Mouse (Mus musculus): ENCODE measurements around the gene 4931440F15Rik. TPM values are rescaled to one million over a fixed set of nuclear protein-coding genes. Genes with fewer than 3 reads are reported as not detected.
"Not testable (repeated sequence)": the region's sequence is repeated elsewhere in the genome, so short reads cannot be mapped to it uniquely, and the experiment has no call there.

The 4931440F15Rik gene
- 0.19 and 0.23 TPM in 2 replicates for polyA plus RNA-seq (2015; fragmentation: Nextera tagmentation; extraction: Ambion mirVana)

DNA sequence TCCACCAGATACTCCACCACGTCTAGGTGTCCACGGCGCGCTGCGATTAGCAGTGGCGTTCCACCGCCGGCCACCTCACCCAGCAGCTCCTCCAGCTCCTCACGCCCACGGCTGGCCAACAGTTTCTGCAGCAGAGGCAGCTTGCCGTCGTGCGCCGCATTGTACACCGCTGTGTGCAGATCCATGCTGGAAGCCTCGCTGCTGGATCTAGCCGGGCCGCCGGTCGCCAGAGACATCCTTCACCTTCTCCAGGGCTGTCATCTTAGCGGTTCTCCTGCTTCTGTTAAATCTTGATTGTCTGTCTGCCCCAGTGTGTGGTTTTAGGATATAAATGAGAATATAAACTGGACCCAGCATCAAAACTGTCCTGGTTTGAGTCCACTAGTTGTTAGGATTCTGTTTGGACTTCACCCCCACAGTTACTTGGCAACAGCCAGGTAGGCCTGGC, at the start of gene 4931440F15Rik:
4931440F15Rik (minus strand) TSS at position 398 of the 448 bp plus-strand sequence.
- Histone ChIP-seq H3K27ac (replicated peaks) (peak within 1 kb of the TSS; percentile 59), H3K4me2 (peak within 1 kb of the TSS; percentile 77), H3K9ac (peak within 1 kb of the TSS; percentile 56), H3K27me3 (replicated peaks) (peaks cover 23% of the 10 kb centered on the region), H3K4me3 (peak within 1 kb of the TSS; percentile 47), H3K4me1 (peaks cover 27% of the 10 kb centered on the region)
- H3K9me3 ChIP-seq; H3K36me3 ChIP-seq; ATAC-seq (ENCODE audit: extremely low read depth, insufficient number of reproducible peaks, low FRiP score, low TSS enrichment): not testable (repeated sequence)
- WGBS: 20% methylated on average over 21 of the region's 21 CpGs

DNA sequence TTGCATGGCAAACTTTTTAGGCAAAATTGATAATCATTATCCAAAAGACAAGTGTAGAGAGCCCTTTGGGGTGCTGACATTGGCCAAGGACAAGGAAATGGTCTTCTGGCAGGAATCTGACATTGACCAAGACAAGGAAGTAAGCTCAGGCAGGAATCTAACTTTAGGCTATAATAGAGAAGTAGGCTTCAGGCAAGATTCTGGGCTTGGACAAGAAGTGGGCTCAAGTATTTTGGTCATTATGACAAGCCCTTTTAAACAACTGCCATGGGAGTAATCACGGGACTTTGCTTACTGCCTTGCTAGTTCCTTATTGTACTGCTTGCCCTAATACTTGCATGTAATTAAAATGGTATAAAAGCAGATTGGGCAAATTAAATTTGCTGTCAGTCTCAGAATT, 49.3 kb upstream of the 4931440F15Rik start:
- not testable (repeated sequence) for H3K9ac ChIP-seq; H3K27me3 ChIP-seq (replicated peaks); H3K4me2 ChIP-seq; H3K4me1 ChIP-seq; H3K4me3 ChIP-seq; H3K9me3 ChIP-seq; H3K27ac ChIP-seq (replicated peaks); ATAC-seq (ENCODE audit: extremely low read depth, insufficient number of reproducible peaks, low FRiP score, low TSS enrichment); H3K36me3 ChIP-seq
- 76% methylated on average over 1 of the region's 1 CpGs for WGBS

DNA sequence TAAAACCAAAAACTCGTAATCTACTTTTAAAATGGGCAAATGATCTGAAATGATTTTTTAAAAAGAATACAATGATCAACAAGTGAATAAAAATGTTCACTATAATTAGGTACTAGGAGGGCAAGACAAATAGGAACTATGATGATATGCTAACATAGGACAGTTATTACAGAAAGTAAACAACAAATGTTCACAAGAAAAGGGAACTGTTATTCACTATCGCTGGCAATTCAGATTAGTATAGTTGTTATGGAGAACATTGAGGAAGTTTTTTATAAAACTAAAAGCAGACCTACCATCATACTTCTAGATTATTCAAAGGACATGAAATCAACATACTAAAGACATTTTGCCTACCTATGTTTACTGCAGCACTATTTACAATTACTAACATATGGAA, 44.7 kb upstream of the 4931440F15Rik start:
- 84% methylated on average over 2 of the region's 2 CpGs for WGBS
- H3K4me1 ChIP-seq: no peaks in the 10 kb centered on the region
- H3K9me3 ChIP-seq: no peaks in the 10 kb centered on the region
- H3K4me2 ChIP-seq: no peak overlapping the region
- H3K36me3 ChIP-seq: no peaks in the 10 kb centered on the region
- ATAC-seq (ENCODE audit: extremely low read depth, insufficient number of reproducible peaks, low FRiP score, low TSS enrichment): no peak
- H3K27me3 ChIP-seq (replicated peaks): no peaks in the 10 kb centered on the region
- no peak overlapping the region for H3K4me3 ChIP-seq
- H3K9ac ChIP-seq: no peak overlapping the region
- H3K27ac ChIP-seq (replicated peaks): no peak overlapping the region

DNA sequence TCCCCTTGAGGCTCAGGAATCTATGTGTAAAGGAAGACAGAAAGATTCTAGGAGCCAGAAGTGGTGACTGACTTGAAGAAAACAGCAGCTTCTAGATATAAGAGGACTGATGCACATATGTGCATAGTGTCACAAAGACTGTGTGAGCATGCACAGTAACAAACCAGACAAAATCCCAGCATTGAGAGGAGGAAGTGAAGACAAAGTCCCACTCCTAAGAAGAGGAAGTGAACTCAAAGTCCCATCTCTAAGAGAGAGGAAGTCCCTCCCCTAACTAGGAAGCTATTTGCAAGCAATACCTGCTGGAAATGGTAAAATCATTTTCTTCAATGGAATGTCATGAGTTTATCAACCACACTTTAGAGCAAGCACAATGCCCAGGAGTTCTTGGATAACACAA, 38.8 kb upstream of the 4931440F15Rik start:
- no peak overlapping the region for H3K4me3 ChIP-seq
- H3K36me3 ChIP-seq: no peaks in the 10 kb centered on the region
- no peak for ATAC-seq (ENCODE audit: extremely low read depth, insufficient number of reproducible peaks, low FRiP score, low TSS enrichment)
- H3K9ac ChIP-seq: no peak overlapping the region
- H3K9me3 ChIP-seq: no peaks in the 10 kb centered on the region
- no peak overlapping the region for H3K27ac ChIP-seq (replicated peaks)
- no peaks in the 10 kb centered on the region for H3K4me1 ChIP-seq
- H3K4me2 ChIP-seq: no peak overlapping the region
- H3K27me3 ChIP-seq (replicated peaks): no peaks in the 10 kb centered on the region

DNA sequence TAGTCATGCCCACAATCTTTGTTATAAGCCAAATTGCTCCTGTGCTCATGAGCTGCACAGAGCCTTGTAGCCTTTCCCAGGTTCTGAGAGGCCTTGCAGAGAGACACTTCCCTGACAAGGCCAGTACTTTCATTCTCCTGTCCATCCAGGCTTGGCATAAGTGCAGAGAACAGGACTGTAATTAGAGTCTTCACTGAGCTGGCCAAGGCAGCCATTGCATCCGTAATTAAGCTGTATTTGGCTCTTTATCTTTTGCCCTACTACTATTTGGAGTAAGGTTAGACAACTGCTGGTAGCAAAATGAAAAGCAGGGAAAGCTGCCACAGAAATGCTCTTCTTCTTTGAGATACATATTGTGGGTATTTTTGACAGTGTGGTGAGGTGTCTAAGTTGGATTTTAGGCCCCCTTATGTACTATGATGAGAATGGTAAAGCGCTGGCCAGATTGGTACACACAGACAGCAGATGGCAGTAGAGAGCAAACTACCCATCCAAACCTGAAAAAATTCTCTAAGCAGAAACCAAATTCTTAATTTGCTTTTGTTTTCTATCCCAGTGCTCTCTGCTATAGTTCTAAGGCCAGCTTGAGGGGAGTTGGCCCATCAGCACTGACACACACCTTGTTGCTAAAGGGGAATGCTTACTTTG, 36.4 kb upstream of the 4931440F15Rik start:
- Histone ChIP-seq H3K4me1 (no peaks in the 10 kb centered on the region), H3K36me3 (no peaks in the 10 kb centered on the region), H3K27me3 (replicated peaks) (no peaks in the 10 kb centered on the region), H3K9me3 (no peaks in the 10 kb centered on the region), H3K4me3 (no peak overlapping the region), H3K27ac (replicated peaks) (no peak overlapping the region), H3K4me2 (no peak overlapping the region), H3K9ac (no peak overlapping the region)
- no peak for ATAC-seq (ENCODE audit: extremely low read depth, insufficient number of reproducible peaks, low FRiP score, low TSS enrichment)
- 45% methylated on average over 2 of the region's 2 CpGs for WGBS

DNA sequence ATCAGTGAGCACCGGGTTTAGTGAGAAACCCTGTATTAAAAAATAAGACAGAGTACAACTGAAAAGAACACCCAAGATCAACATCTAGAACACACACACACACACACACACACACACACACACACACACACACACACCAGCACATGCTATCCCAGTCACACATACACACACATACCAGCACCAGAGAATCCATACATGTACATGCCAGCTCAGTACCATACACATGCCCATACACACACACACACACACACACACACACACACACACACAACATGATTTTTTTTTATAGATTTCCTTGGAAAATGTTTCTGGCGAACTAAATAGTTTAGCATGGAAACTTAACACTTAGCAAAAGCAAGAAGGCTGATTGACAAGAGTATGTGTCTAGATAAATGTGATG, 35.6 kb upstream of the 4931440F15Rik start:
- Histone ChIP-seq H3K36me3 (no peaks in the 10 kb centered on the region), H3K4me3 (no peak overlapping the region), H3K9me3 (no peaks in the 10 kb centered on the region), H3K9ac (no peak overlapping the region), H3K27me3 (replicated peaks) (no peaks in the 10 kb centered on the region), H3K4me1 (no peaks in the 10 kb centered on the region), H3K27ac (replicated peaks) (no peak overlapping the region), H3K4me2 (no peak overlapping the region)
- 68% methylated on average over 2 of the region's 2 CpGs for WGBS
- ATAC-seq (ENCODE audit: extremely low read depth, insufficient number of reproducible peaks, low FRiP score, low TSS enrichment): no peak

DNA sequence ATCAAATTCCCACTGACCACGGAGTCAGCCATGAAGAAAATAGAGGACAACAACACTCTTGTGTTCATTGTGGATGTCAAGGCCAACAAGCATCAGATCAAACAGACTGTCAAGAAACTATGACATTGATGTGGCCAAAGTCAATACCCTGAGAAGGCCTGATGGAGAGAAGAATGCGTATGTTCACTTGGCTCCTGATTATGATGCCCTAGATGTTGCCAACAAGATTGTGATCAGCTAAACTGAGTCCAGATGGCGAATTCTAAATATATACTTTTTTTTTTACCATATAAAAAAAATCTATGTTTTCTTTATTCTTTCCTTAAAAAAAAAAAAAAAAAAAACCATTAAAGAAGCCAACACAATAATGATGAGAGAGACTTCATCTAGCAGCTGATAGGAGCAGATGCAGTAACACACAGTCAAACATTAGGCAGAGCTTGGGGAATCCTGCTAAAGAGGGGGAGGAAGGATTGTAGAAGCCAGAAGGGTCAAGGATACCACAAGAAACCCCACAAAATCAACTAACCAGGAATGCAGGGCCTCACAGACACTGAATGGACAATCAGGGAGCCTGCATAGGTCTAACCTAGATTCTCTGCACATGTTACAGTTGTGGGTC, 15.2 kb upstream of the 4931440F15Rik start:
- no peak for ATAC-seq (ENCODE audit: extremely low read depth, insufficient number of reproducible peaks, low FRiP score, low TSS enrichment)
- H3K9me3 ChIP-seq: peaks cover 7% of the 10 kb centered on the region; the same call in 1 of the 2 replicates
- H3K9ac ChIP-seq: no peak overlapping the region
- peaks cover 18% of the 10 kb centered on the region for H3K4me1 ChIP-seq
- H3K36me3 ChIP-seq: no peaks in the 10 kb centered on the region
- no peak overlapping the region for H3K4me2 ChIP-seq
- H3K4me3 ChIP-seq: no peak overlapping the region
- H3K27ac ChIP-seq (replicated peaks): peak overlapping the region; percentile 91
- H3K27me3 ChIP-seq (replicated peaks): no peaks in the 10 kb centered on the region
- 79% methylated on average over 3 of the region's 3 CpGs for WGBS

DNA sequence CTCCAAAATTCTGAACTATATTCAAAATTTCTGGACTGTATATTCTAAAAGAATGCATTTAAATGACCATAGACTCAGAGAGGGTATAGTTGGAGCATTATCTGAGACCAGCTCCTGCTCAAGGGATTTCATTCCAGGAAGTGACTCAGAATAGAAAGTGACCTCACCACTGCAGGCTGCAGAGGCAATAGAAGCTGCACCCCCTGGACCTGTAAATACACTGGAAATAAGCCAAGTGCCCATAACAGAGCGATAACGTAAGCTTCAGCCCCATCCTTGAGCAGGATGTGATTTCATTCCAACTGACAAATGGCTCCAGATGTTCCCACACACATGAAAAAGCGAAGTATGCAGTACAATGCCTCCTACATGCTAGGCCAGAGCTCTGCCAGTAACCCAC, 14.3 kb upstream of the 4931440F15Rik start:
- H3K4me3 ChIP-seq: no peak overlapping the region

DNA sequence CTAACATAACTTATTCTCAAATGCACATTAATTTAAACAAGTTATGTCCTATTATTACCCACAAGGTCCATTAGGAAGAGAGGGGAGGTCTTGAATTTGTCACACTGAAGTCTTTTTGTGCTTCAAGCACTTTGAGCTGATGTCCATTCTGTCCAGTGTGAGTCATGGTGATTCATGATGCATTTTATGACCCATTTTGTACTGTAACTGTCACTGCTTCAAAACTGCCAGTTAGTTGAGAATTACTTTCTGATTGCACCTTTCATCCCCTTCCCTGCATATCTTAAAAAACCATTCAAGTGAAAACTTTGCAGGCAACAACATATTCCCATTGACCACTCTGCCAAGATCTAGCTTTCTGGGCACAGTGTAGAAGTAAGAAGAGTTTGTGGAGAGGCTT, 11.6 kb upstream of the 4931440F15Rik start:
- Histone ChIP-seq H3K36me3 (no peaks in the 10 kb centered on the region), H3K9ac (no peak overlapping the region), H3K27me3 (replicated peaks) (no peaks in the 10 kb centered on the region), H3K4me2 (no peak overlapping the region), H3K4me1 (peaks cover 18% of the 10 kb centered on the region), H3K27ac (replicated peaks) (no peak overlapping the region), H3K4me3 (no peak overlapping the region), H3K9me3 (no peaks in the 10 kb centered on the region)
- ATAC-seq (ENCODE audit: extremely low read depth, insufficient number of reproducible peaks, low FRiP score, low TSS enrichment): no peak

More for the DNA sequence above, 14.3 kb upstream of the 4931440F15Rik start:
- Histone ChIP-seq H3K4me1 (peaks cover 18% of the 10 kb centered on the region), H3K4me2 (no peak overlapping the region), H3K36me3 (no peaks in the 10 kb centered on the region), H3K27ac (replicated peaks) (peak overlapping the region; percentile 91), H3K9me3 (peaks cover 7% of the 10 kb centered on the region; the same call in 1 of the 2 replicates), H3K9ac (no peak overlapping the region), H3K27me3 (replicated peaks) (no peaks in the 10 kb centered on the region)
- 13% methylated on average over 3 of the region's 3 CpGs for WGBS
- peak; percentile 91 for ATAC-seq (ENCODE audit: extremely low read depth, insufficient number of reproducible peaks, low FRiP score, low TSS enrichment)

DNA sequence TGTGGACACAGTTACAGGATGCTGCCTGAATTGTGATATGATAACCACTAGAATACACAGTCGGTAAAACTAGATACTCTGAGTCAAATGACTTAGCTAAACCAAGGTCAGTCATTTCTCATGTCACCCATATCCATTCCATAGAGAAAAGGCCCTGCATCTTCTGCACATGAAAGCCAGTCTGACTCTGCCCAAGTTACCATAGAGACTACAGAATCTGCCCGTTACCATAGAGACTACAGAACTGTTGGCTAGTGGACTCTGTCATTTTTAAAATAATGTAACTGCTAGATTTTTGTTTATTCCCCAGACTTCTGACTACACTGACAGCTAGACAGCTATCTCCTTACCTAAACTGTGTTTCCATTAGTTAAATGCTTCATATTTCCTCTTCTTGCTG, 2.3 kb upstream of the 4931440F15Rik start:
- no peak overlapping the region for H3K27ac ChIP-seq (replicated peaks)

DNA sequence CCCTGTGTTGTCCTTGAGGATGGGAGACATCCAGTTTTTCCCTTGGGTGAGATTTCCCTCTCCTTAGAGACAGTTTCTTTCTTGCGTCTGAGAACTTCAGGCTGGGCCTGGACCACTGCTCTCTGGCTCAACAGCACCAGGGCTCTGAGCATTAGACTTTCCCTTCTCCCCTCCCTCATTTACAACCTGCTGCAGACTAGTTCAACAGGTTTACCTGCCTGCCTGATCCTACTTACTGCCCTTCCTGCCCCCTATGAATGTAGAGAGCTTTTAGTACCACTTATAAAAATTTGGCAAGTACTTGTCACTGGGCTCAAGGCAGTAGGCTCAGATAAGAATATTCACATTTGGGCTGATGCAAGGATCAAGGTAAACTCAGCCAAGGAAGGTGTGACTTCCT, 533 bp upstream of the 4931440F15Rik start:
- Histone ChIP-seq H3K4me3 (no peak overlapping the region), H3K4me1 (peaks cover 27% of the 10 kb centered on the region), H3K27ac (replicated peaks) (peak overlapping the region; percentile 59; the same call in 1 of the 2 replicates), H3K27me3 (replicated peaks) (peaks cover 23% of the 10 kb centered on the region), H3K9ac (peak overlapping the region; percentile 42; the same call in 1 of the 2 replicates), H3K36me3 (no peaks in the 10 kb centered on the region), H3K4me2 (no peak overlapping the region), H3K9me3 (no peaks in the 10 kb centered on the region)
- no peak for ATAC-seq (ENCODE audit: extremely low read depth, insufficient number of reproducible peaks, low FRiP score, low TSS enrichment)
- 83% methylated on average over 1 of the region's 1 CpGs for WGBS

More for the DNA sequence above, 2.3 kb upstream of the 4931440F15Rik start:
- Histone ChIP-seq H3K4me1 (peaks cover 27% of the 10 kb centered on the region), H3K4me2 (no peak overlapping the region), H3K36me3 (no peaks in the 10 kb centered on the region), H3K9ac (no peak overlapping the region), H3K9me3 (no peaks in the 10 kb centered on the region), H3K4me3 (no peak overlapping the region), H3K27me3 (replicated peaks) (peaks cover 23% of the 10 kb centered on the region)
- 68% methylated on average over 2 of the region's 2 CpGs for WGBS
- ATAC-seq (ENCODE audit: extremely low read depth, insufficient number of reproducible peaks, low FRiP score, low TSS enrichment): no peak
